Mouse (Mus musculus): ENCODE measurements around the gene Ccdc57. TPM values are rescaled to one million over a fixed set of nuclear protein-coding genes. Genes with fewer than 3 reads are reported as not detected.
"Not testable (repeated sequence)": the region's sequence is repeated elsewhere in the genome, so short reads cannot be mapped to it uniquely, and the experiment has no call there.

Gene Ccdc57
- total RNA-seq, 2 experiments from 2014 or later, result 8.5 to 9.5 TPM

- H3K27ac ChIP-seq, result peak overlapping the region; percentile 89
- no peak for DNase-seq (ENCODE audit: extremely low spot score in 1 of 2, low spot score in 2 of 2)
- H3K4me3 ChIP-seq, result peak overlapping the region; percentile 75
- no peak for TF ChIP-seq CTCF (IDR thresholded peaks at IDR 0.05)
- intact Hi-C loops (cut with DNase I), result no loop called here
Measured at GRCm38 (mm10) chr11:120783426-120784063, 149.1 kb downstream of the Ccdc57 start.

- DNase-seq (ENCODE audit: extremely low spot score in 1 of 2, low spot score in 2 of 2), result not testable (repeated sequence)
Measured at GRCm38 (mm10) chr11:120781361-120781760, 151.3 kb downstream of the Ccdc57 start.

GRCm38 (mm10) chr11:120779876-120780275, 152.8 kb downstream of the Ccdc57 start:
- H3K27ac ChIP-seq, result no peak overlapping the region
- intact Hi-C loops (cut with DNase I), result loop anchor here (5.0 to 10.0 kb wide), 3 partner anchors 125 to 263 kb away; no protein-coding TSS in a partner anchor
- TF ChIP-seq CTCF (IDR thresholded peaks at IDR 0.05), result no peak
- DNase-seq (ENCODE audit: extremely low spot score in 1 of 2, low spot score in 2 of 2), result no peak
- H3K4me3 ChIP-seq, result no peak overlapping the region

More at GRCm38 (mm10) chr11:120781361-120781760, 151.3 kb downstream of the Ccdc57 start:
- H3K4me3 ChIP-seq; H3K27ac ChIP-seq; intact Hi-C loops (cut with DNase I): not testable (repeated sequence)

DNA sequence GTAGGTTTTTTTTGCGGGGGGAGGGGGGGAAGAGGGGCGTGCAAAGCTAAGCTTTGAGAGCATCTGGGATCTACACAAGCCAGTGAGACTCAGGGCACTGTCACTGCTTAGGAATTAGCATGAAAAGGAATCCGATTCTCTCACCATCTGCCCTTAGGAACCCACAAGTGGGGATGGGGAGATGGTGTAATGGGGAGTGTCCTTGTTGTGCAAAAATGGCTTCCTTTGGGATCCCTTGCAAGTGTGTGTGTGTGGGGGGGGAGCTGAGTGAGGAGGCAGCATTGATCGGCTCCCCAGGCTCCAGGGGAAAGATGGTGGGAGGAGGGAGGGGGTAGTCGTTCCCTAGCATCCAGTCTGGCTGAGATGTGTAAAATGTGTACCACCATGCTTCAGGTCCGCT, 155.5 kb downstream of the Ccdc57 start:
- DNase-seq (ENCODE audit: extremely low spot score in 1 of 2, low spot score in 2 of 2), result no peak

More for the DNA sequence above, 155.5 kb downstream of the Ccdc57 start:
- intact Hi-C loops (cut with DNase I), result loop anchor here (5.0 to 10.0 kb wide), 3 partner anchors 122 to 260 kb away; no protein-coding TSS in a partner anchor
- H3K27ac ChIP-seq, result no peak overlapping the region
- no peak overlapping the region for H3K4me3 ChIP-seq
- no peak for TF ChIP-seq CTCF (IDR thresholded peaks at IDR 0.05)

Other genes with a start within 250 kb of the Ccdc57 start
- gene Cenpx, start 219.1 kb downstream of the Ccdc57 start, total RNA-seq (2021), result 10 to 100 TPM; 18.9 to 21.3 TPM
- gene Lrrc45, start 218.9 kb downstream of the Ccdc57 start, total RNA-seq (2021), result 10 to 100 TPM; 61.4 to 62.3 TPM
- 10 to 100 TPM; 34.0 to 39.6 TPM for gene Rac3, start 211.4 kb downstream of the Ccdc57 start, total RNA-seq (2021)
- 1 to 10 TPM; 7.1 to 8.4 TPM for gene Dcxr, start 205.6 kb downstream of the Ccdc57 start, total RNA-seq (2021)
- 1 to 10 TPM; 1.9 to 3.0 TPM for gene Cbr2, start 200.8 kb downstream of the Ccdc57 start, total RNA-seq (2021)
- 10 to 100 TPM; 27.5 to 57.3 TPM for gene Hmga1b, start 170.1 kb downstream of the Ccdc57 start, total RNA-seq (2021)
- 10 to 100 TPM; 60.7 to 63.2 TPM for gene Rfng, start 148.7 kb downstream of the Ccdc57 start, total RNA-seq (2021)
- 100 to 1,000 TPM; 139 to 145 TPM for gene Gps1, start 148.6 kb downstream of the Ccdc57 start, total RNA-seq (2021)
- gene Dus1l, start 136.5 kb downstream of the Ccdc57 start, total RNA-seq (2021), result 10 to 100 TPM; 45.8 to 47.6 TPM
- 100 to 1,000 TPM; 177 to 197 TPM for gene Fasn, start 108.3 kb downstream of the Ccdc57 start, total RNA-seq (2021)
- 1 to 10 TPM; 3.3 to 4.5 TPM for gene Slc16a3, start 15.6 kb upstream of the Ccdc57 start, total RNA-seq (2021)
- 100 to 1,000 TPM; 126 to 132 TPM for gene Csnk1d, start 58.5 kb upstream of the Ccdc57 start, total RNA-seq (2021)
- gene Cd7, start 106.5 kb upstream of the Ccdc57 start, total RNA-seq (2021), result 1 to 10 TPM; 2.2 to 3.0 TPM
- not detected for gene Sectm1b, start 130.7 kb upstream of the Ccdc57 start, total RNA-seq (2021)
- not detected for gene Sectm1a, start 148.3 kb upstream of the Ccdc57 start, total RNA-seq (2021)
- not detected for gene Tex19.2, start 185.8 kb upstream of the Ccdc57 start, total RNA-seq (2021)
- not detected for gene Tex19.1, start 213.3 kb upstream of the Ccdc57 start, total RNA-seq (2021)
- under 1 TPM in 1 of 2 experiments, not detected in 1; 0.21 TPM for gene Uts2r, start 227.4 kb upstream of the Ccdc57 start, total RNA-seq (2021)

All from left cerebral cortex, adult 2 months (tissue).